Mouse (Mus musculus) right cerebral cortex, adult 18-20 months (tissue): Measurements from ENCODE around the gene Dnah8.

ENCODE experiments used
- DNase-seq: peaks from one replicate; pipeline ENCODE4 v3.0.0; 2022; ENCODE audit warnings: mixed read lengths

Gene Dnah8

GRCm38 (mm10) chr17:30825731-30826304 lies 201.7 kb downstream of the Dnah8 start:
- DNase-seq: no peak

- DNase-seq: no peak
Observed at GRCm38 (mm10) chr17:30831170-30831569, 207.0 kb downstream of the Dnah8 start.

GRCm38 (mm10) chr17:30835419-30835818 lies 211.3 kb downstream of the Dnah8 start:
- no peak for DNase-seq

- DNase-seq: no peak
Observed at GRCm38 (mm10) chr17:30837031-30837430, 212.9 kb downstream of the Dnah8 start.

- DNase-seq: no peak
Observed at GRCm38 (mm10) chr17:30840046-30840445, 215.9 kb downstream of the Dnah8 start.

GRCm38 (mm10) chr17:30842312-30842711 lies 218.2 kb downstream of the Dnah8 start:
- no peak for DNase-seq

- peak; percentile 29 for DNase-seq
Observed at GRCm38 (mm10) chr17:30844321-30844791, 220.2 kb downstream of the Dnah8 start.

- no peak for DNase-seq
Observed at GRCm38 (mm10) chr17:30847498-30847897, 223.3 kb downstream of the Dnah8 start.

GRCm38 (mm10) chr17:30848086-30848485 lies 223.9 kb downstream of the Dnah8 start:
- no peak for DNase-seq

GRCm38 (mm10) chr17:30848804-30849203 lies 224.7 kb downstream of the Dnah8 start:
- peak; percentile 24 for DNase-seq

- no peak for DNase-seq
Observed at GRCm38 (mm10) chr17:30849813-30850212, 225.7 kb downstream of the Dnah8 start.

- no peak for DNase-seq
Observed at GRCm38 (mm10) chr17:30852345-30852744, 228.2 kb downstream of the Dnah8 start.

GRCm38 (mm10) chr17:30857347-30857746 lies 233.2 kb downstream of the Dnah8 start:
- DNase-seq: no peak

- no peak for DNase-seq
Observed at GRCm38 (mm10) chr17:30858586-30859259, 234.6 kb downstream of the Dnah8 start.

- no peak for DNase-seq
Observed at GRCm38 (mm10) chr17:30859989-30860585, 235.9 kb downstream of the Dnah8 start.

GRCm38 (mm10) chr17:30860606-30861005 lies 236.5 kb downstream of the Dnah8 start:
- no peak for DNase-seq

GRCm38 (mm10) chr17:30866281-30866680 lies 242.1 kb downstream of the Dnah8 start:
- peak; percentile 20 for DNase-seq

- no peak for DNase-seq
Observed at GRCm38 (mm10) chr17:30866966-30867365, 242.8 kb downstream of the Dnah8 start.

GRCm38 (mm10) chr17:30871040-30871439 lies 246.9 kb downstream of the Dnah8 start:
- no peak for DNase-seq

- no peak for DNase-seq
Observed at GRCm38 (mm10) chr17:30874276-30874675, 250.1 kb downstream of the Dnah8 start.

GRCm38 (mm10) chr17:30877456-30877855 lies 253.3 kb downstream of the Dnah8 start:
- DNase-seq: no peak

- no peak for DNase-seq
Observed at GRCm38 (mm10) chr17:30878626-30879025, 254.5 kb downstream of the Dnah8 start.

- DNase-seq: no peak
Observed at GRCm38 (mm10) chr17:30880391-30880790, 256.2 kb downstream of the Dnah8 start.

- no peak for DNase-seq
Observed at GRCm38 (mm10) chr17:30881001-30881400, 256.8 kb downstream of the Dnah8 start.
